Mouse (Mus musculus): ENCODE measurements around the gene Olfr1201.

The Olfr1201 gene

GRCm38 (mm10) chr2:88792736-88793135, at the start of gene Olfr1201:
Olfr1201 (plus strand) TSS chr2:88793036.
- DNase-seq (ENCODE audit: low spot score in 2 of 2), result no peak

- no peak for DNase-seq (ENCODE audit: low spot score in 2 of 2)
Observed at GRCm38 (mm10) chr2:88743379-88743778, 49.5 kb upstream of the Olfr1201 start.

GRCm38 (mm10) chr2:88751270-88751669, 41.6 kb upstream of the Olfr1201 start, which contains the start of gene Olfr1198:
Olfr1198 (minus strand) TSS chr2:88751370.
- DNase-seq (ENCODE audit: low spot score in 2 of 2), result no peak

- no peak for DNase-seq (ENCODE audit: low spot score in 2 of 2)
Observed at GRCm38 (mm10) chr2:88760369-88760768, 32.5 kb upstream of the Olfr1201 start, which contains the start of gene Olfr1199. Olfr1199 (minus strand) TSS chr2:88760469.

- DNase-seq (ENCODE audit: low spot score in 2 of 2), result no peak
Observed at GRCm38 (mm10) chr2:88770388-88770787, 22.4 kb upstream of the Olfr1201 start, which contains the start of gene Olfr1200. Olfr1200 (minus strand) TSS chr2:88770488.

- DNase-seq (ENCODE audit: low spot score in 2 of 2), result no peak
Observed at GRCm38 (mm10) chr2:88814196-88814595, 21.4 kb downstream of the Olfr1201 start, which contains the start of gene Olfr1202. Olfr1202 (plus strand) TSS chr2:88814496.

- no peak for DNase-seq (ENCODE audit: low spot score in 2 of 2)
Observed at GRCm38 (mm10) chr2:88829437-88829836, 36.6 kb downstream of the Olfr1201 start, which contains the start of gene Olfr1205. Olfr1205 (plus strand) TSS chr2:88829737.

- DNase-seq (ENCODE audit: low spot score in 2 of 2), result no peak
Observed at GRCm38 (mm10) chr2:88838477-88838876, 45.6 kb downstream of the Olfr1201 start.

All from frontal cortex, postnatal 10 days (tissue).